Mouse (Mus musculus) bone marrow macrophage, adult 2 months (primary cell): ENCODE data around the gene Ttc28. TPM values are rescaled to one million over a fixed set of nuclear protein-coding genes. Genes with fewer than 3 reads are reported as not detected.

Experiments
- H3K27ac ChIP-seq: 2 replicates; pipeline ENCODE4 v1.5.1; 2012; ENCODE audit warnings: low read depth, low read length; ENCODE audit not compliant: insufficient read depth
- H3K4me1 ChIP-seq: 2 replicates; pipeline ENCODE4 v1.6.1; 2012; ENCODE audit warnings: low read length; ENCODE audit not compliant: control insufficient read depth, insufficient read depth
- H3K4me3 ChIP-seq: 2 replicates; pipeline ENCODE4 v1.5.1; 2012; ENCODE audit warnings: mild to moderate bottlenecking, low read length, moderate library complexity; ENCODE audit not compliant: insufficient read depth
- CTCF ChIP-seq: IDR thresholded peaks from 2 replicates; pipeline ENCODE4 v1.5.1; 2012; ENCODE audit warnings: low read depth, mild to moderate bottlenecking, low read length, moderate library complexity
- POLR2A ChIP-seq: IDR thresholded peaks from 2 replicates; pipeline ENCODE4 v1.6.1; 2012; ENCODE audit warnings: mild to moderate bottlenecking, low read depth, low read length, borderline replicate concordance
- polyA plus RNA-seq: library from polyadenylated mRNA; stranded (reverse); fragments of >200 nt; gene quantifications from 2 replicates; pipeline ENCODE4 v1.2.4, GENCODE M21; 2012; ENCODE audit not compliant: missing spikeins, insufficient read depth, insufficient read length

The Ttc28 gene
- polyA plus RNA-seq, 1 experiment, result 1.7 TPM

GRCm38 (mm10) chr5:110909955-110910589 lies 30.5 kb downstream of the Ttc28 start:
- TF ChIP-seq CTCF (no peak), POLR2A (no peak)
- peaks cover 20% of the 10 kb centered on the region for H3K4me1 ChIP-seq
- no peak overlapping the region for H3K4me3 ChIP-seq
- H3K27ac ChIP-seq, result peak overlapping the region; percentile 28; the same call in 1 of the 2 replicates

GRCm38 (mm10) chr5:110914859-110915258 lies 35.3 kb downstream of the Ttc28 start:
- TF ChIP-seq POLR2A, result no peak
- no peak for TF ChIP-seq CTCF

GRCm38 (mm10) chr5:110916241-110916640 lies 36.6 kb downstream of the Ttc28 start:
- H3K4me1 ChIP-seq, result peaks cover 7% of the 10 kb centered on the region
- no peak overlapping the region for H3K4me3 ChIP-seq
- no peak overlapping the region for H3K27ac ChIP-seq
- no peak for TF ChIP-seq CTCF
- TF ChIP-seq POLR2A, result no peak

More at GRCm38 (mm10) chr5:110914859-110915258, 35.3 kb downstream of the Ttc28 start:
- no peak overlapping the region for H3K4me3 ChIP-seq
- no peak overlapping the region for H3K27ac ChIP-seq
- peaks cover 12% of the 10 kb centered on the region for H3K4me1 ChIP-seq

GRCm38 (mm10) chr5:110919541-110919940 lies 39.9 kb downstream of the Ttc28 start:
- no peak for TF ChIP-seq POLR2A
- TF ChIP-seq CTCF, result no peak
- Histone ChIP-seq H3K4me1 (no peaks in the 10 kb centered on the region), H3K4me3 (no peak overlapping the region), H3K27ac (no peak overlapping the region)

- no peak overlapping the region for H3K27ac ChIP-seq
- TF ChIP-seq POLR2A (no peak), CTCF (no peak)
- no peak overlapping the region for H3K4me3 ChIP-seq
- peaks cover 5% of the 10 kb centered on the region for H3K4me1 ChIP-seq
Observed at GRCm38 (mm10) chr5:110923336-110923735, 43.7 kb downstream of the Ttc28 start.

GRCm38 (mm10) chr5:110924636-110925035 lies 45.0 kb downstream of the Ttc28 start:
- H3K4me1 ChIP-seq, result peaks cover 10% of the 10 kb centered on the region
- no peak overlapping the region for H3K4me3 ChIP-seq
- TF ChIP-seq POLR2A (no peak), CTCF (no peak)
- no peak overlapping the region for H3K27ac ChIP-seq

GRCm38 (mm10) chr5:110925804-110926203 lies 46.2 kb downstream of the Ttc28 start:
- TF ChIP-seq CTCF (no peak), POLR2A (no peak)
- H3K4me3 ChIP-seq, result no peak overlapping the region
- H3K4me1 ChIP-seq, result peaks cover 10% of the 10 kb centered on the region
- H3K27ac ChIP-seq, result no peak overlapping the region

GRCm38 (mm10) chr5:110928289-110928688 lies 48.7 kb downstream of the Ttc28 start:
- TF ChIP-seq POLR2A, result no peak
- TF ChIP-seq CTCF, result no peak
- H3K4me1 ChIP-seq, result peaks cover 10% of the 10 kb centered on the region
- no peak overlapping the region for H3K4me3 ChIP-seq
- no peak overlapping the region for H3K27ac ChIP-seq

- Histone ChIP-seq H3K27ac (no peak overlapping the region), H3K4me1 (peaks cover 10% of the 10 kb centered on the region), H3K4me3 (no peak overlapping the region)
- no peak for TF ChIP-seq POLR2A
- TF ChIP-seq CTCF, result no peak
Observed at GRCm38 (mm10) chr5:110929306-110929705, 49.7 kb downstream of the Ttc28 start.

- H3K4me3 ChIP-seq, result no peak overlapping the region
- no peak overlapping the region for H3K27ac ChIP-seq
- no peaks in the 10 kb centered on the region for H3K4me1 ChIP-seq
- TF ChIP-seq POLR2A, result no peak
- no peak for TF ChIP-seq CTCF
Observed at GRCm38 (mm10) chr5:110936606-110937005, 57.0 kb downstream of the Ttc28 start.
